ENCODE assay signal across 8 mouse cellular contexts in the genomic region with DNA sequence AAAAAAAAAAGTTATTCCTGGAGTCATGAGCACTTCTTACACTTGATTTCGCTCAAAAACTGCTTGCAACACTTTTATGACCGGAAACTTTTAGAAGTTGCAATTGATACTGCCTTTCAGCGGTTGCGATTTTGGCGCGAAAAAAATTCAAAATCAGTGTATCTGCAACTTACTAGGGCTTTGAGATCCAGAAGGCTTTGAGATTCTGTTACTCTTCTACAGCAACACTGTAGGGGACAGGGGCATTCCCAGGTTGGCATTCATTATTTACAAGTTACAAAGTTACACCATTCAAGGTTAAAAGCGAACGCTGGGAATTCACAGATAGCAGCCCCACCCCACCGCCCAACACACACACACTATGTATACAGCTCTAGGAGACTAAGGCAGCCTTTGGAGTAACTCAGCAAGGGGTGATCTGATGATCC. TPM values are rescaled to one million over a fixed set of nuclear protein-coding genes. Genes with fewer than 3 reads are reported as not detected.
DNase-seq lines count a peak whose midpoint lies in the region; ATAC-seq and TF ChIP-seq lines count a peak whose summit lies in the region.

No protein-coding gene starts in this region.

- H3K36me3 ChIP-seq in kidney, embryonic 15.5 days, result no peaks in the 10 kb centered on the region
- no peaks in the 10 kb centered on the region for H3K36me3 ChIP-seq in forebrain, embryonic 10.5 days (replicated peaks)
- no peaks in the 10 kb centered on the region for H3K36me3 ChIP-seq in intestine, postnatal 0 days (ENCODE audit: control insufficient read depth, insufficient read depth)
- no peaks in the 10 kb centered on the region for H3K36me3 ChIP-seq in midbrain, embryonic 12.5 days

- DNase-seq in kidney, adult 11 months, result no peak
- DNase-seq in MEL-GATA-1-ER (ENCODE audit: extremely low read depth, low read depth), result peak; percentile 63
- DNase-seq in forebrain, embryonic 10.5 days (ENCODE audit: extremely low spot score, low spot score), result peak; percentile 63
- peak; percentile 72 for DNase-seq in thymus, postnatal 0 days (ENCODE audit: low spot score)
- no peak for DNase-seq in gastrocnemius, adult 18-20 months (ENCODE audit: low spot score)

- H3K4me2 ChIP-seq in kidney, embryonic 15.5 days, result peak overlapping the region; percentile 73
- H3K4me2 ChIP-seq in intestine, postnatal 0 days (replicated peaks; ENCODE audit: low read depth), result peak overlapping the region; percentile 67
- peak overlapping the region; percentile 68 for H3K4me2 ChIP-seq in midbrain, embryonic 12.5 days (replicated peaks)

- no peak for ATAC-seq in kidney, embryonic 15.5 days (replicated peaks; ENCODE audit: low FRiP score)
- no peak for ATAC-seq in intestine, postnatal 0 days
- no peak for ATAC-seq in midbrain, embryonic 12.5 days (ENCODE audit: low FRiP score, low read depth)

- TF ChIP-seq CTCF in intestine, postnatal 0 days (IDR thresholded peaks at IDR 0.05; ENCODE audit: low read depth), result no peak

- no peaks in the 10 kb centered on the region for H3K27me3 ChIP-seq in kidney, embryonic 15.5 days
- no peaks in the 10 kb centered on the region for H3K27me3 ChIP-seq in forebrain, embryonic 10.5 days (ENCODE audit: poor library complexity, severe bottlenecking)
- H3K27me3 ChIP-seq in intestine, postnatal 0 days (replicated peaks; ENCODE audit: control insufficient read depth, insufficient read depth, low read length), result no peaks in the 10 kb centered on the region
- no peaks in the 10 kb centered on the region for H3K27me3 ChIP-seq in midbrain, embryonic 12.5 days

- no peaks in the 10 kb centered on the region for H3K9me3 ChIP-seq in kidney, embryonic 15.5 days (replicated peaks)
- H3K9me3 ChIP-seq in forebrain, embryonic 10.5 days, result no peaks in the 10 kb centered on the region
- no peaks in the 10 kb centered on the region for H3K9me3 ChIP-seq in intestine, postnatal 0 days (ENCODE audit: control insufficient read depth)
- H3K9me3 ChIP-seq in midbrain, embryonic 12.5 days, result no peaks in the 10 kb centered on the region

- H3K4me1 ChIP-seq in kidney, embryonic 15.5 days, result peaks cover 39% of the 10 kb centered on the region
- peaks cover 61% of the 10 kb centered on the region for H3K4me1 ChIP-seq in forebrain, embryonic 10.5 days
- peaks cover 17% of the 10 kb centered on the region; the same call in 1 of the 2 replicates for H3K4me1 ChIP-seq in intestine, postnatal 0 days (replicated peaks; ENCODE audit: control insufficient read depth, insufficient read depth, low read length)
- peaks cover 47% of the 10 kb centered on the region for H3K4me1 ChIP-seq in midbrain, embryonic 12.5 days

- peak overlapping the region; percentile 96 for H3K27ac ChIP-seq in kidney, embryonic 15.5 days
- H3K27ac ChIP-seq in forebrain, embryonic 10.5 days, result peak overlapping the region; percentile 99
- H3K27ac ChIP-seq in intestine, postnatal 0 days (ENCODE audit: low read depth, low read length), result peak overlapping the region; percentile 46
- peak overlapping the region; percentile 83 for H3K27ac ChIP-seq in midbrain, embryonic 12.5 days (replicated peaks)

- H3K4me3 ChIP-seq in kidney, embryonic 15.5 days (replicated peaks), result peak overlapping the region; percentile 49
- peak overlapping the region; percentile 56 for H3K4me3 ChIP-seq in forebrain, embryonic 10.5 days
- H3K4me3 ChIP-seq in intestine, postnatal 0 days (ENCODE audit: low read depth, low read length), result peak overlapping the region; percentile 34
- H3K4me3 ChIP-seq in midbrain, embryonic 12.5 days, result peak overlapping the region; percentile 47

- H3K9ac ChIP-seq in kidney, embryonic 15.5 days, result peak overlapping the region; percentile 41
- no peak overlapping the region for H3K9ac ChIP-seq in intestine, postnatal 0 days (ENCODE audit: low read depth, low read length)
- H3K9ac ChIP-seq in midbrain, embryonic 12.5 days (replicated peaks), result peak overlapping the region; percentile 46

- under 1% methylated on average over 9 of the region's 9 CpGs for WGBS in kidney, embryonic 15.5 days
- 2% methylated on average over 9 of the region's 9 CpGs for WGBS in forebrain, embryonic 10.5 days
- WGBS in intestine, postnatal 0 days, result 2% methylated on average over 9 of the region's 9 CpGs
- 3% methylated on average over 9 of the region's 9 CpGs for WGBS in midbrain, embryonic 12.5 days

RNA-seq across cellular contexts. Expression of gene Hist1h3i, which starts 0.6 kb away (rescaled TPM):
- 134 and 151 TPM in 2 replicates for polyA plus RNA-seq in kidney, embryonic 15.5 days (2015; fragmentation: Nextera tagmentation; extraction: Ambion mirVana)
- polyA plus RNA-seq in forebrain, embryonic 10.5 days (2016; fragmentation: Nextera tagmentation; extraction: Ambion mirVana), result 120 and 124 TPM in 2 replicates
- polyA plus RNA-seq in intestine, postnatal 0 days (2015; fragmentation: Nextera tagmentation; extraction: Ambion mirVana), result 34.1 and 39.6 TPM in 2 replicates
- 155 and 164 TPM in 2 replicates for polyA plus RNA-seq in midbrain, embryonic 12.5 days (2016; fragmentation: Nextera tagmentation; extraction: Ambion mirVana)
- 392 and 414 TPM in 2 replicates for polyA plus RNA-seq in thymus, postnatal 0 days (2015; fragmentation: Nextera tagmentation; extraction: Ambion mirVana)
- 10 to 100 TPM; 12.0 to 12.2 TPM for total RNA-seq in gastrocnemius, adult 18-20 months (2021)

RNA-seq across cellular contexts. Expression of gene Hist1h2an, which starts 3.3 kb away (rescaled TPM):
- 7.2 and 7.4 TPM in 2 replicates for polyA plus RNA-seq in kidney, embryonic 15.5 days (2015; fragmentation: Nextera tagmentation; extraction: Ambion mirVana)
- 11.9 and 17.4 TPM in 2 replicates for polyA plus RNA-seq in forebrain, embryonic 10.5 days (2016; fragmentation: Nextera tagmentation; extraction: Ambion mirVana)
- polyA plus RNA-seq in intestine, postnatal 0 days (2015; fragmentation: Nextera tagmentation; extraction: Ambion mirVana), result 1.5 and 3.2 TPM in 2 replicates
- 6.1 and 12.2 TPM in 2 replicates for polyA plus RNA-seq in midbrain, embryonic 12.5 days (2016; fragmentation: Nextera tagmentation; extraction: Ambion mirVana)
- 32.4 and 51.2 TPM in 2 replicates for polyA plus RNA-seq in thymus, postnatal 0 days (2015; fragmentation: Nextera tagmentation; extraction: Ambion mirVana)
- total RNA-seq in gastrocnemius, adult 18-20 months (2021), result not detected

RNA-seq across cellular contexts. Expression of gene Hist1h1b, which starts 3.3 kb away (rescaled TPM):
- 24.0 and 28.9 TPM in 2 replicates for polyA plus RNA-seq in kidney, embryonic 15.5 days (2015; fragmentation: Nextera tagmentation; extraction: Ambion mirVana)
- 37.0 and 43.0 TPM in 2 replicates for polyA plus RNA-seq in forebrain, embryonic 10.5 days (2016; fragmentation: Nextera tagmentation; extraction: Ambion mirVana)
- polyA plus RNA-seq in intestine, postnatal 0 days (2015; fragmentation: Nextera tagmentation; extraction: Ambion mirVana), result 7.3 and 8.1 TPM in 2 replicates
- polyA plus RNA-seq in midbrain, embryonic 12.5 days (2016; fragmentation: Nextera tagmentation; extraction: Ambion mirVana), result 30.4 and 37.6 TPM in 2 replicates
- polyA plus RNA-seq in thymus, postnatal 0 days (2015; fragmentation: Nextera tagmentation; extraction: Ambion mirVana), result 71.7 and 80.7 TPM in 2 replicates
- total RNA-seq in gastrocnemius, adult 18-20 months (2021), result under 1 TPM; 0.32 to 0.52 TPM

RNA-seq across cellular contexts. Expression of gene Hist1h2bp, which starts 3.5 kb away (rescaled TPM):
- 1.8 and 3.8 TPM in 2 replicates for polyA plus RNA-seq in kidney, embryonic 15.5 days (2015; fragmentation: Nextera tagmentation; extraction: Ambion mirVana)
- 4.3 and 4.8 TPM in 2 replicates for polyA plus RNA-seq in forebrain, embryonic 10.5 days (2016; fragmentation: Nextera tagmentation; extraction: Ambion mirVana)
- 0.41 and 1.5 TPM in 2 replicates for polyA plus RNA-seq in intestine, postnatal 0 days (2015; fragmentation: Nextera tagmentation; extraction: Ambion mirVana)
- 1.9 and 2.4 TPM in 2 replicates for polyA plus RNA-seq in midbrain, embryonic 12.5 days (2016; fragmentation: Nextera tagmentation; extraction: Ambion mirVana)
- 3.4 and 3.5 TPM in 2 replicates for polyA plus RNA-seq in thymus, postnatal 0 days (2015; fragmentation: Nextera tagmentation; extraction: Ambion mirVana)
- not detected for total RNA-seq in gastrocnemius, adult 18-20 months (2021)

RNA-seq across cellular contexts. Expression of gene Hist1h2bq, which starts 26.2 kb away (rescaled TPM):
- 19.6 and 28.7 TPM in 2 replicates for polyA plus RNA-seq in kidney, embryonic 15.5 days (2015; fragmentation: Nextera tagmentation; extraction: Ambion mirVana)
- 19.8 and 21.9 TPM in 2 replicates for polyA plus RNA-seq in forebrain, embryonic 10.5 days (2016; fragmentation: Nextera tagmentation; extraction: Ambion mirVana)
- polyA plus RNA-seq in intestine, postnatal 0 days (2015; fragmentation: Nextera tagmentation; extraction: Ambion mirVana), result 7.8 and 9.8 TPM in 2 replicates
- 18.5 and 23.3 TPM in 2 replicates for polyA plus RNA-seq in midbrain, embryonic 12.5 days (2016; fragmentation: Nextera tagmentation; extraction: Ambion mirVana)
- polyA plus RNA-seq in thymus, postnatal 0 days (2015; fragmentation: Nextera tagmentation; extraction: Ambion mirVana), result 63.1 and 89.0 TPM in 2 replicates
- 10 to 100 TPM; 14.4 to 17.7 TPM for total RNA-seq in gastrocnemius, adult 18-20 months (2021)

Comparison
In these comparisons a context has a peak if more than half of its experiments do, and no peak if none do; other contexts are left out.
1. H3K27ac ChIP-seq: peak in every context shown above with its lines; median percentile 99 in forebrain, embryonic 10.5 days; 96 in kidney, embryonic 15.5 days; 83 in midbrain, embryonic 12.5 days; 46 in intestine, postnatal 0 days.
2. DNase-seq: peak in MEL-GATA-1-ER (single experiment), forebrain, embryonic 10.5 days (single experiment) and thymus, postnatal 0 days (single experiment); none in kidney, adult 11 months (single experiment) and gastrocnemius, adult 18-20 months (single experiment).
3. Peak in every context shown above with its lines, with median percentiles within 50 percentile points of each other: H3K4me2 ChIP-seq and H3K4me3 ChIP-seq.